Mouse (Mus musculus) left cerebral cortex, postnatal 36 days (tissue): ENCODE results near the gene Evi2. TPM values are rescaled to one million over a fixed set of nuclear protein-coding genes. Genes with fewer than 3 reads are reported as not detected.

Experiments used
- DNase-seq, 2 experiments: peaks; one replicate each; pipeline ENCODE4 v3.0.0; 2021 to 2022; ENCODE audit warnings: low spot score in 2 of 2, mixed read lengths in 1 of 2
- intact Hi-C: fragments of 180-260 bp; cut with DNase I; formaldehyde crosslinking; loops from one replicate; pipeline ENCODE4 v1.15.1; 2025
- total RNA-seq, 2 experiments: library from RNA; stranded (reverse); gene quantifications; 2 replicates each; pipeline ENCODE4 v1.2.3; 2021

Evi2 gene
- total RNA-seq = not detected

DNA sequence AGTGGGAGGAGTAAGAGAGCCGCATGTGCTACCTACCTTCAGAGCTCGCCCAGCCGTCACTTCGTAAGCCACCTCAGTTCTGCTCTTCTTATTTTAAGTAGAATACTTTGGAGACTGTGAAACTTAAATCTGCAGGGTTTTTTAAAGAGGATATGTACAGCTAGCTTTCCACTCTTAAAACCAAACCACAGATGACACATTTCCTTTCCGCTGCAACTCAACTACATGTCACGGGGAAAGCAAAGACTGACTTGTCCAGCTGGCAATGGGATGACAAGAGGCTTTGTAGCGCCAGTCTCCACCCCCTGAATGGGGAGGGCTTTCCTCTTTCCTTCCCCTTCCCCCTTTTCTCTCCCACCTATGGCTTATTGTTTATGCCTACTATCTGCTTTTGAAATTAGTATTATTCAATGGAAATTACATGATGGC is at the start of gene Evi2, which contains the start of gene Evi2a:
Gene Evi2, minus strand, starts transcription at position 257 of the 429 bp plus-strand sequence.
Gene Evi2a, minus strand, starts transcription at position 277 of the 429 bp plus-strand sequence.
- intact Hi-C loops = no loop called here
- DNase-seq = peak in 1 of 2 experiments; percentile 28

DNA sequence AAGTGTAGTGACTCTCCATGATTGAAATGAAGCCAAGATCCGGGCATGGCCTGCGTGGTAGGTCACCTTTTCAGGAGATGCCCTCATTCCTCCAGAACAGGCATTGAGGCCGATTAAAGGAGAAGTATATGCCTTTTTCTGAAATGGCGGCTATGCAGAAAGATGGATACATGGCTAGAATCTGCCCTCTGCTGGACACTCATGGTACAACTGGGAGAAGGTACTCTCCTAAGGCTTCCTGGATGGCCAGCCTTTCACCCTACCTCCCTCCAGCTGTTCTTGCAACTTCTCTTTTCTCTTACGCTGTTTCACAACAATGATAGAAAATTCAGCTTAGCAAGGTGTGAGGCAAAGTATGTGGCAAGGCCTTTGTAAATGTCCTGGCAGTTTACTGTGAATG is 47.4 kb upstream of the Evi2 start:
- DNase-seq = peak; percentile 78 to 81
- intact Hi-C loops = loop anchor here (10.0 kb wide), 1 partner anchor 133 kb away; no protein-coding TSS in a partner anchor

DNA sequence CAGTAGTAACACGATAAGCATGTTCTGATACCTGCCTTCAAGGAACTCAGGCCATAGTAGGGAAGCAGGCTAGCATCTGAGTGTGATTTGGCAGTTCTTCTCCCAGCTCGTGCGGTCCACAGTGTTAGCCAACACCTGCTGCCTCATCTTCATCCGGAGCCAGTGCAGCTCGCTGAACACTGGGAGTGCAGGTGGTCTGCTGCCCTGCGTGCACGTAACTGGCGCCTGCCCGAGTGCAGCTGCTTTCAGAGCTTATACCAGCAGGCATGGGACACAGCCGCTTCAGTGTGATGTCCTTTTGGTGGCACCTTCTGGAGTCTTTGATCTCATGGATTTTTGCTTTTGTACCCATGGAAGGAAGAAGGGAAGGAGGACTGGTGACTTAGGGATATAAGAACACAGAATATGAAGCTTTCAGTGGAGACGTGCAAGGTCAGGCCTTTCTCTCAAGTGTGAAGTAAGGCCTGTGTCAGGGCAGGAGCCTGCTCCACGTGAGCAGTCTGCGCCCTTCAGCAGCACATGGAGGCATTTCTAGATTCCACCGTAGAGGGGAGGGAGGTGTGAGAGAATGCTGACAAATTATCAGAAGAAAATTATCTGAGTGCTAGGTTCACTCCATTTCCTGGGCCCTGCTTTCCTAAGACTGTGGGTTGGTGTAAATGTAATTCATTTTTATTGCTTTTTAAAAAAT is 45.1 kb upstream of the Evi2 start:
- DNase-seq = no peak
- intact Hi-C loops = loop anchor here (10.0 kb wide), 1 partner anchor 131 kb away; no protein-coding TSS in a partner anchor

DNA sequence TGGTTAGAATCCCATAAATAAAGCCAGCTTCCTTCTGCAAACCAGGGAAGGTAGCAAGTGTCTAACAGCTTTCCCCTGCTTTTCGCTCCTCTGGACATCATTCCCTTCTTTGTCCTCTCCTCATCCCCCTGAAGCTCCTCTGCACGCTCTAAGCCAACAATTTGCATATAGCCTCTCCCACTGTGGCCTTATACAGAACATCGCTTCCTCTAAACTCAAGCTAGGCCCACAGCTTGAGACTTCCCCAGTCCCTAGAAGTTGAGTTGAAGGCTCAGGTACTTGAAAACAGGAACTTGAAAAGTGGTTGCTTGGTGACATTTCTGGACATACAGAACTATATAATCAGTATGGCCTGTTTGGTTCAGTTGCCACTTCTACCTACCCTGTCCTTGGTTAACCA is 43.4 kb upstream of the Evi2 start:
- intact Hi-C loops = loop anchor here (10.0 kb wide), 1 partner anchor 129 kb away; no protein-coding TSS in a partner anchor

DNA sequence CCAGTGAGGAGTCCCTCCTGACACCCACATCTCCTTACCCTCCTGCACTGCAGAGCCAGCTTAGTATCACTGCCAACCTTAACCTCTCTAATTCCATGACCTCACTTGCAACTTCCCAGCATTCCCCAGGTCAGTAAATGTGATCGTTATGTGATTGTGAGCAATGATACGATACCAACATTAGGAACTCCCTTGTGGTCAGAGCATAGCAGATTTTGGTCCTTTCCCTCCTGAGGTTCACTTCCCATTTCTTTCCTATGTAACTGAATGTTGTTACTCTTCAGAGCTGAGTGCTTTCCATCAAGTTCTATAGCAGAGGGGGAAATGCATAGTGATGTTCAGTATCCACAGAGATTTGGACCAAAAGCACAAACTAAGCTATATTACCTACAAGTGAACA is 39.9 kb upstream of the Evi2 start:
- intact Hi-C loops = loop anchor here (10.0 kb wide), 1 partner anchor 126 kb away; no protein-coding TSS in a partner anchor
- DNase-seq = no peak

More for the DNA sequence above, 43.4 kb upstream of the Evi2 start:
- DNase-seq = no peak

DNA sequence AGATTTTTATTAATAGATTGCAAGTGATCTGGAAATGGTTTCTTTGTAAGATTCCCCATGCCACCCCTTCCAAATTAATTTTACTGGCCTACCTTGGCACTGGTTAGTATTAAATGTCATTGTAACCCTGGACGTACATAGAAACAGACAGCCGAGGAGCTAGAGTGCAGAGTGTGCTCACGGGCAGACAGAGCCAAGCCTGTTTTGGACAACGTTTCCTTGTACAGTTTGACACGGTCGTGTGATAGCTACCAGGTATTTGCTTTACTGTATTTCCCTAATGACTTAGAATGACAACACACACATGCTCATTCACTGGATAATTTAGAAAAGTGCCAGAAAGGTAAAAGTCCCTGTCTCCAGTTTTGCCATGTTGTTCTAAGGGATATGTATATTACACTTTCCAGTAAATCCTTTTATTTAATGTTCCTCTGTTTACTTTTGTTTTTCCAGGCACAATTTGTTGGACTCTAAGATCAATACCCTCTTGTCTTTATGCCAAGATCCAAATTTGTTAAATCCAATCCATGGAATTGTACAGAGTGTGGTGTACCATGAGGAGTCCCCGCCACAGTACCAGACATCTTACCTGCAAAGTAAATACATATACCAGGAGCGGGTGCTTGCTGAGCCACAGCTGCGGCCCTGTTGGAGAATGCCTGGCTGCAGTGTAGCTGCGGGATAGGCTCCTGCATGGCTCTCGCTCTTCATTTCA is 38.0 kb upstream of the Evi2 start:
- intact Hi-C loops = no loop called here
- DNase-seq = no peak

DNA sequence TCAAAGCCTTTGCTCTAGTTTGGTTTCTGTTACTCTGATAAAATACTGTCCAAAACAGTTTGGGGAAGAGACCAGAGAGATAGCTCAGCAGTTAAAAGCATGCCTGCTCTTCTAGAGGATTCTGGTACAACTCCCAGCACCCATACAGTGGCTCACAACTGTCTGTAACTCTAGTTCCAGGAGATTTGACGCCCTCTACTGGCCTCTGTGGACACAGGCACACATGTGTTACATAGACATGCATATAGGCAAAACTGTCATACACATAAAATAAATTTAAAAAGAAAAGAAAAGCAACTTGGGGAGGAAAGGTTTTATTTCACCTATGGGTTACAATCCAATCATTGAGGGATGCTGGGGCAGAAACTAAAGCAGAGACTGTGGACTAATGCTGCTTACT is 36.6 kb upstream of the Evi2 start:
- no peak for DNase-seq
- intact Hi-C loops = no loop called here

DNA sequence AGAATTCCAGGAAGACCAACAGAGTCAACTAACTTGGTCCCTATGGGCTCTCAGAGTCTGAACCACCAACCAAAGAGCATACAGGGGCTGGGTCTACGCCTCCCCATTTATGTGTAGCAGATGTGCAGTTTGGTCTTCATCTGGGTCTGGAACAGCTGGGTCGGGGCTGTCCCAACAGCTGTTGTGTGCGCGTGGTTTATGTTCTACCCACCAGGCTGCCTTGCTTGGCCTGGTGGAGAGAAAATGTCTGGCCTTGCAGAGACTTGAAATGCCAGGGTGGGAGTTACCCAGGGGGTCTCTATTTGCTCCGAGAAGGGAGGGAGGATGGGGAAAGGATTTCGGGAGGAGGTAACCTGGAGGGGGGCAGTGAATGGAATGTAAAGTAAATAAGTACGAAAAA is 33.1 kb upstream of the Evi2 start:
- intact Hi-C loops = no loop called here

DNA sequence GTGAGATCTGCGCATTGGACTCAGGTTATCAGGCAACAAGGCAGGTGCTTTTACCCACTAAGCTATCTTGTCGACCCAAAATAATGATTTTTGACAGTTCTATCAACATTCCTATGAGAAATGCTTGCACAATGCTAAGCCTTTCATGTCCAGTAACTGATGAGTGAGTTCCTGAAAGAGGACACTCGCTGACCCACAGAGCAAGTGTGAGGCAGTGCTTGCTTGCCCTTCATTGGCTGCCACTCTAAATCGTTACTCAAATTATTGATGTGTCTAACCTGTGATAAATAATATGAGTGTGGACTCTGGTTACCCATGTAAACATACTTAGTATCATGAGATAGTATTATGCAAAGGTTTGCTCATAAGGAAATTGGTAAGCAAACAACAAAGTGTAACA is 30.1 kb upstream of the Evi2 start:
- intact Hi-C loops = no loop called here
- no peak for DNase-seq

More for the DNA sequence above, 33.1 kb upstream of the Evi2 start:
- no peak for DNase-seq

DNA sequence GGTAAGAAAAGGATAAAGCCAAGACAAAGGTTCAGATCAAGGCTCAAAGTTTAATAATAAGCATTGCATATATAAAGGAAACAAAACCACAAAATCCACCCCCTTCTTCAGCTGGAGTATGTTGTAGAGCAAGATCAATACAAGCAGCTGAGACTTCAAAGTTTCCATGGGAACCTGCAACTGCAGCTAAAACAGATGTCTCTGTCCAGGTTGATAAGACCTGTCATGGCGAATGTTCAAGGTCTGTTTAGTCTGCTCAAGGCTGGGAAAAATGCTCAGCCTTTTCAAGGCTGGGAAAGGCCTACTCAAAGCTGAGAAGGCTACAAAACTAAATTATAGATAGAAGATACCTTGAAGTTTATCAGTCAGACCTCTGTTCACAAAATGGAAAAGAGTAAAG is 22.2 kb upstream of the Evi2 start:
- intact Hi-C loops = no loop called here
- DNase-seq = no peak

DNA sequence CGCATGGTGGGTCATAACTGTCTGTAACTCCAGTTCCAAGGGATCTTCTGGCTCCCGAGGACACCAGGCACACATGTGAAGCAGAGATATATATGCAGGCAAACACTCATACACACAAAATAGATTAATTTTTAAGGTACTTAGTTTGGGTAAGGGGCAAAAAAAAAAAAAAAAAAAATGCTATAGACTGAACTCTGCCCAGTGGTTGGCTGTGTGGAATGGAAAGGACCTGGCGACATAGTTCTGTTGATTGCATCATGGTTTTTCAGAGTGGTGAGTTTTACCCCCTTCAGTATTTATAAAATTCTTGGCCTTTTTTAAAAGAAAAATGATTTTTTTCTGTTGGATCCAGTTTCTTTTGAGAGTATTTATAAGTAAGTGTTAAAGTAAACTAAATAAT is 5.9 kb upstream of the Evi2 start:
- no peak for DNase-seq
- intact Hi-C loops = no loop called here

DNA sequence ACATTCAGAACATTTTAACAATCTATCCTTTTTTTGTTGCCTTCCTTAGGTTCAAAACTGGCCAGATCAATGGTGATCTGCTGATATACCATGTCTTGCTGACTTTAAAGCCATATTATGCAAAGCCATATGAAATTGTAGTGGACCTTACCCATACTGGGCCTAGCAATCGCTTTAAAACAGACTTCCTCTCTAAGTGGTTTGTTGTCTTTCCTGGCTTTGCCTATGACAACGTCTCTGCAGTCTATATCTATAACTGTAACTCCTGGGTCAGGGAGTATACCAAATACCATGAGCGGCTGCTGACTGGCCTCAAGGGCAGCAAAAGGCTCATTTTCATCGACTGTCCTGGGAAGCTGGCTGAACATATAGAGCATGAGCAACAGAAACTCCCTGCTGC is 5.2 kb upstream of the Evi2 start:
- no peak for DNase-seq
- intact Hi-C loops = no loop called here

DNA sequence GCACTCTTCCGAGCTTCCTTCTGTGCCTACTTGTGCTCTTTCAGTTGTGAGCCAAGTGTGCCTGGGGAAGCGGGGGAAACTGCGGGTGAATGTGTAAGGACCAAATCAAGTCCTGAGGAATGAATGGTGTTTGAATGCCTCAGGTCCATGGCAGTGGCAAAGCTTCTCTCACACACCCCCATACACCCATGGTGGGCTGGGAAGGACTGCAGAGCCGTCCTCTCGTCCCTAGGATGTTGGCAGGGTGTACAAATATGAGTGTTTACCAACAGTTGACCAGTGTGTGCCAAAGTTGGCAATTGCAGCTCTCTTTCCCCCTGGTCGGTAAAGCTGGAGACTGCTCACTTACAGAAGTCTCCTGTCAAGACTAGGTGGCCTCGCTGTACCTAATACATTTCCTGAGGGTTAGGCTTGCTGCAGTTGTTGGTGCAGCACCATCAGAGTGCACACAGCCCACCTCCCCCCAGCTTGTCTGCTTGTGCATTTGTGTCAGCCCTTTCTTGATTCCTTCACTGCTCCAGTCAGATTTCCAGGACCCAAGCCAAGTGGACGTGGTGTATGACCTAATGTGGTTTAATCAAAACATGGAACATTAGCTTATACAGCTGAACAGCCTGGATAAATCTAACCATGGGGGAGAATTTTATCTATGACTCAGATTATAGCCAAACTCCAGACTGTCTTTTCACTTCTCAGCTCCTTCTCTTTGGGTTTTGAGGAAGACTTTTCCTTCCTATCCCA is 3.7 kb upstream of the Evi2 start:
- intact Hi-C loops = no loop called here
- no peak for DNase-seq

DNA sequence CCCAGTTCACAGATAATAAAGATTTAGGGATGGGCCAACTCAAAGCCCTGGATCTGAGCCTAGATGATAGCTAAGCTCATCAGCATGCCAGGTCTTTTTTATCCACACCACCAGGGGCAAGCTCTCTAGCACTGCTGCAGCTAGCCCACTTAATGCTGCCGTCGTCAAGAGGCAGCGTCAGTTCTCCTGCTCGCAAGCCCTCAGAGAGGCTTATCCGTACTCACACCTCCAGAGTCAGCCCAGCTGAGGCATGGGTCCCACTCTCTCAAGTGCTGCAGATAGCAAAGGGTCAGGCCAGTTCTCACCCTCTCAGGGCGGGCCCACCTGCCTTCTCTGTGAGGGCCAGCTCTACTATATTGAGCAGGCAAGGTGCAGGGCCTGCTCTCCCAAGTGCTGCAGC is 2.9 kb upstream of the Evi2 start:
- intact Hi-C loops = no loop called here
- no peak for DNase-seq

DNA sequence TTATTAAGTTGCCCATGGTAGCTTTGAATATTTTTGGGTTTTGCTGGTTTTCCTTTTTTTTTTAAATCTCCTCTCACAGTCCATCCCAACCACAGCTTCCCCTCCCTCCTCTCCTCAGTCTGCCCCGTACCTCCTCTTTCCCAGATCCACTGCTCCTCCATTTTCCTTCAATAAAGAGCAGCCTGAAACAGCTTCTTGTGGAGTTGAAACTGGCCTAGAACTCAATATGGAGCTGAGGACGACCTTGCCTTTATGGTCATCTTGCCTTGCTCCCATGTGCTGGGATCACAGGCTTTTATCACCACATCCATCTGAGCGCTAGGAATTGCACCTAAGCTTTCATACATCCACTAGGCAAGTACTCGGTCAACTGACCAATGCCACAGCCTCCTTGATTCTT is 1.1 kb upstream of the Evi2 start:
- intact Hi-C loops = no loop called here

DNA sequence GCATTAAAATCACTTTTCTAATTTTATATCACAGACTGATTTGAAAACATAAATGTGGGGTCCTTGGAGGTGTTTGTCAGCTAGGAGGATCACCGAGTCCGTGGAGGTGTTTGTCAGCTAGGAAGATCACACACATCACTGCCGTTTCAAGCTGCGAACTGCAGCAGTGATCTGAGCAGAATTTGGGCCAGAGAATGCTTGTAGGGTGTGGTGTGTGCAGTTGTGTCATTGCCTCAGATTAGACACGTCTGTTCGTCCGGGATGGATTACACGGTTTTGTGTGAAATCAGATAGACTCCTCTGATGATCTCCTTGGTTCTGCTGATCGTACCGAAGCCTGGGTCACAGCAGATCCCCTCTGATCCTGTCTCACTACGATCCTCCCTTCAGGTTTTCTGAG is 385 bp upstream of the Evi2 start:
- intact Hi-C loops = no loop called here
- DNase-seq = no peak

More for the DNA sequence above, 1.1 kb upstream of the Evi2 start:
- DNase-seq = no peak

DNA sequence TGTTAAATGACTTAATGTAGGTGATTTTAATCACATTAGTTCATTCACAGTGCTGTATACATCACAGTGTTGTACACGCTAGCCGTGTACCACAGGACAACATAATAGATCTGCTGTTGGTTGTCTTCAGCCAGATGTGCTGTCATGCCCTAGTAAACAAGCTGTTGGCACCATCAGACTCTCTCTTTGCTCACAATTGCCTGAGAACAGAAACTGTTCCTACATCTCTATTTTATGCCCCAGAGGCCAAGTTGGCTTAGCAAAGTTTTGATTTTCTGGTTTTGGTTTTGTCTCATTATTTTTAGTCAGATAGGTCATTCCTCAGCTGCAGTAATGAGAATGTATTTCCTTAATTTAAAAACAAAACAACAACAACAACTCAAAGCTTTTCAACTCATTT is 653 bp downstream of the Evi2 start:
- intact Hi-C loops = no loop called here

DNA sequence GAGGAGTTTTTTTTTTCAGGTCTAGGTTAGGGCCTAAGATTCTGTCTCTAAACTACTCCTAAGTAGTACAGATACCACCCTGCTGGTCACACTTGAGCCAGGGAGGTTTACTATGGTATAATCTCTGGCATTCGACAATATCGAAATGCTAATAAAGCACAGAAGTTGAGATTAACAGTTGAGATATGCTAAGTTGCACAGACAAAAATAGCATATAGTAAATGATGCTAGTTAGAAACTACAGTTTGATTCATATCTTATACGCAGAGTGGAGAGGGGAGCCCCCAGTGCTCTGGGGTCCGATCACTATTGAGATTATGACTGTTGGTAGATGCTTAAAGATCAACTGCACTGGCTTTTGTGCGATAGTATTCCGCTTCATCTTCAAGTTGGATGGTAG is 1.2 kb downstream of the Evi2 start:
- no peak for DNase-seq

More for the DNA sequence above, 653 bp downstream of the Evi2 start:
- no peak for DNase-seq

DNA sequence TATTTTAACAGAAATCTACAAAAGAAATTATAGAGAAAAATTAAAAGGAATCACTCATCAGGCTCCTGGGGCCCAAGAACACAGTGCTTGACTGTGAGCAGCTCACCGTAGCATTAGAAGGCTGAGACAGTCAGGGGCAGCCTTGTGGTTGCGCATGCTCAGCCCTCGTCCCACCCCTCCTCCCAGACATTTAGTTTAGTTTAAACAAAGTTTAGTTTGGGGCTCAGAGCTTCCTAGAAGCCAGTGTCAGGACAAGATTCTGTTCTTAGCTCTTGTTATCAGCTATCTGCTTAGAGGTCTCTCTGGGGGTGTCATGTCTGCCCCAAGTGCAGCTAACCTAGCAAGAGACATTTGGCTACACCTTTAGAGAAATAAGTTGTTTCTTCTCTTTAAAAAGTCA is 1.8 kb downstream of the Evi2 start:
- DNase-seq = no peak
- intact Hi-C loops = no loop called here

More for the DNA sequence above, 1.2 kb downstream of the Evi2 start:
- intact Hi-C loops = no loop called here

DNA sequence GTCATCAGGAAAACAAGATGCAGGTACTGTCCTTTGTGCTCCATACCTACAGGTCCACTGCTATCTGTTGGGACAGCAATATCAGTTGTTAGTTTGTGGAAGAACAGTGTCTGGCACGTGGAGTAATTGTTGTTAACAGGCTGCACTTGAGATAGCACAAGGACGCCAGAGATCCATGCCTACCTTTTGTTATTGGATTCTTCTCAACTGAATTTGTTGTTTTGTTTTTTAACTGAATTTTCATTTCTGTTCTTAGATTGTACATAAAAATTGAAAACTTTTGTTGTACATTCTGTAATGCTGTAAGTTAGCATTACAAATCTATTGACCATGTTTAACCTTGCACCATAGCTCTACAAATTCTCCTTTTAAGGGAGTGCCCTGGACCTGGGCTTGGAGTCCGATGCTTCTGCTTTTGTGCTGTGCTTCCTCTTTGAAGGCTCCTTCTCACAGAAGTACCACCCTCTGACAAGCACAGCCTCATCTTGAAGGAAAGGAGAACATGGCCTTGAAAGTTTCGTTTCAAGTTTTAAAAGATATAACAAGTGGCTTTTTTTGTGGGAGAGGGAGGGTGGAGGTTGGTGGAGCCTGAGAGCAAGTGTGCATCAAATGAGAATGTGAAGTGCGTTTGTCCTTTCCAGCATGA is 2.5 kb downstream of the Evi2 start:
- DNase-seq = no peak
- intact Hi-C loops = no loop called here
